Mouse (Mus musculus) lung, embryonic 15.5 days (tissue): ENCODE results near the gene Mcf2l. TPM values are rescaled to one million over a fixed set of nuclear protein-coding genes. Genes with fewer than 3 reads are reported as not detected.

Source experiments
- ATAC-seq: fragments of 200-750 bp; cut with Nextera tagmentation; 2 replicates; pipeline ENCODE4 v1.8.0; 2017; ENCODE audit warnings: moderate number of reproducible peaks, borderline replicate concordance; ENCODE audit not compliant: low FRiP score, low TSS enrichment; ENCODE audit errors: extremely low read depth
- H3K27ac ChIP-seq: fragments of 300-500 bp; sonication (generic); 2 replicates; pipeline ENCODE4 v1.5.1; 2015; ENCODE audit warnings: moderate library complexity, mild to moderate bottlenecking, inconsistent platforms
- H3K27me3 ChIP-seq: fragments of 300-500 bp; sonication (generic); 2 replicates; pipeline ENCODE4 v1.6.1; 2015; ENCODE audit warnings: inconsistent platforms
- H3K36me3 ChIP-seq: fragments of 300-500 bp; sonication (generic); 2 replicates; pipeline ENCODE4 v1.6.1; 2015; ENCODE audit warnings: inconsistent platforms
- H3K4me1 ChIP-seq: fragments of 300-500 bp; sonication (generic); 2 replicates; pipeline ENCODE4 v1.6.1; 2015; ENCODE audit warnings: inconsistent platforms
- H3K4me2 ChIP-seq: fragments of 300-500 bp; sonication (generic); 2 replicates; pipeline ENCODE4 v1.6.1; 2015; ENCODE audit warnings: inconsistent platforms, mild to moderate bottlenecking, moderate library complexity
- H3K4me3 ChIP-seq: fragments of 300-500 bp; sonication (generic); 2 replicates; pipeline ENCODE4 v1.5.1; 2015; ENCODE audit warnings: mild to moderate bottlenecking, inconsistent platforms
- H3K9ac ChIP-seq: fragments of 300-500 bp; sonication (generic); 2 replicates; pipeline ENCODE4 v1.6.1; 2015; ENCODE audit warnings: inconsistent platforms
- H3K9me3 ChIP-seq: fragments of 300-500 bp; sonication (generic); 2 replicates; pipeline ENCODE4 v1.6.1; 2016; ENCODE audit warnings: inconsistent platforms
- WGBS: fragments of 180-500 bp; shearing (Covaris S2); methylation state at CpG from one replicate; pipeline ENCODE4 v1.1.7; 2015; 5-methylcytosine and 5-hydroxymethylcytosine counted together
- polyA plus RNA-seq: library from polyadenylated mRNA; unstranded; fragments of >200 nt; fragmentation: Nextera tagmentation; extraction: Ambion mirVana; gene quantifications from 2 replicates; pipeline ENCODE4 v1.2.1, GENCODE M21; 2015

The Mcf2l gene
- polyA plus RNA-seq, 1 experiment from 2014 or later, result 12.0 TPM

DNA sequence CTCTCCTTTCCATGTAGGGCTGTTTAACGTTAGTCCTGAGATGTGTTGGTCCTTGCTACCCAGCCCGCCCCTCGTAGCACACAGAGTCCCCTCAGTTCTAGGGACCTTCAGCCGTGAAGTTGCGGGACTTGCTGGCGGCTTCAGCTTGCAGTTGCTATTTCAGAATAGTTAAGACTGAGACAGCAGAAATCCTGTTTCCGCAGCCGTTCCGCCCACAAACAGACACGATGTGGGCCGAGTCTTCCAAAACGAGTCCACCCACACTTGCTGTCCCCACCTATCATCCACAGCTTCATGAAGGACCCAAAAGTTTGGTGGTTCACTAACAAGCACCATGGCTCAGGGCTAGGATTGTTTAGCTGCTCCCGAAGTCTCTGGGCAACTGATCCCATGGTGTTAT, 111.7 kb downstream of the Mcf2l start:
- H3K36me3 ChIP-seq, result no peaks in the 10 kb centered on the region
- no peak overlapping the region for H3K4me3 ChIP-seq
- no peak for ATAC-seq
- H3K4me1 ChIP-seq, result no peaks in the 10 kb centered on the region
- H3K27ac ChIP-seq, result no peak overlapping the region
- WGBS, result 85% methylated on average over 13 of the region's 13 CpGs
- no peak overlapping the region for H3K9ac ChIP-seq
- no peaks in the 10 kb centered on the region for H3K9me3 ChIP-seq
- H3K4me2 ChIP-seq, result no peak overlapping the region
- H3K27me3 ChIP-seq, result no peaks in the 10 kb centered on the region

DNA sequence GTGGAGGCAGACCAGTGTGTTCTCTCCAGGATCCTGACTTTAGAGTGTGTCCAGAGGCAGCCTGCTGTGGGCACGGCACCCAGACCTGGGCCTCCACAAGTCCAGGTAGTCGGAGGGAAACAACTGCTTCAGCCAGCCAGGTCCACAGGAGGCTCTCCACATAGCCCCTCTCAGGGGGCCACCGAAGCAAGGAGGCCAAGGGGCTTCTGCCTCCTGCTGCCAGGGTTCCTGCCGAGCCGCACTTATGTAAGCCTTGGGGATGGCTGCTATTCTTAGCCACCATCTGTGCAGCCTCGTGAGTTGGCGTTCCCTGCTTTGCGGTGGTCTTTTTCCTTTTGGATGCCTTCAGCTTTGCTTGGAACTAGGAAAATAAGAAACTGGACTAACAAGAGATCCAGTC, 114.0 kb downstream of the Mcf2l start:
- Histone ChIP-seq H3K9me3 (no peaks in the 10 kb centered on the region), H3K4me1 (no peaks in the 10 kb centered on the region), H3K4me3 (no peak overlapping the region), H3K9ac (no peak overlapping the region), H3K27ac (no peak overlapping the region), H3K36me3 (no peaks in the 10 kb centered on the region), H3K27me3 (no peaks in the 10 kb centered on the region), H3K4me2 (no peak overlapping the region)
- ATAC-seq, result no peak
- 83% methylated on average over 8 of the region's 8 CpGs for WGBS

DNA sequence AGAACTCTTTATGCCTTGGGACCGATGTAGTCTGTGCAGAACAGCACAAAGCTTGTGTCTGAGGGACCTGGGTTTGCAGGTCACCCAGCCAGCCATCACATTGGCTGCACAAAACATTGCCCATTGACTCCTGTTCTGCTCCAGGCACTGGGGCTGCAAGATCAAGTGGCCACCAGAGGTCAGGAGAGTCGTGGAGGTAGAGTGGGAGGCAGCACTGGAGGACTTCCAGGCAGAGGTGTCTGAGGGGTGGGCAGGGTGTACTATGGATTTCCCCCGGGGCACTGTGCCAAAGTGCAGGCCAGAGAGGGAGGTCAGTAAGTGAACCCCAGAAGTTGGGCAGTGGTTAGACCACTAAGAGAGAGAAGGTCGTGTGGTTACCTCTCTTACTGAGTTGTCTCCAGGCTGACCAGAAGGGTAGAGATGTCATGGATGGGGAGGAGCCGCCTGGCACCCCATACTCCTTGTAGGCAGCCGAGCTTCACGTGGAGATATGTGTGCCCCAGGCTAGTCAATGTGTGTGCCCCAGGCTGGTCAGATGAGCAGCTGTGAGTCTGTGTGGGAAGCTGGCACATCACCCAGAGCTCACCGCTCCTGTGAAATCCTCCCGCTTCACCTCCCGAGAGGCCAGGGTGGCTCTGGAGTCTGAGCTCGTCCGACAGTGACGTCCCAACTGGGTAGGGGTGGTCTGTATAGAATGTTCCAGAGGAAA, 115.3 kb downstream of the Mcf2l start:
- Histone ChIP-seq H3K27ac (no peak overlapping the region), H3K36me3 (no peaks in the 10 kb centered on the region), H3K4me1 (no peaks in the 10 kb centered on the region), H3K27me3 (no peaks in the 10 kb centered on the region), H3K4me3 (no peak overlapping the region), H3K9me3 (no peaks in the 10 kb centered on the region), H3K4me2 (no peak overlapping the region), H3K9ac (no peak overlapping the region)
- 76% methylated on average over 13 of the region's 13 CpGs for WGBS
- ATAC-seq, result no peak

DNA sequence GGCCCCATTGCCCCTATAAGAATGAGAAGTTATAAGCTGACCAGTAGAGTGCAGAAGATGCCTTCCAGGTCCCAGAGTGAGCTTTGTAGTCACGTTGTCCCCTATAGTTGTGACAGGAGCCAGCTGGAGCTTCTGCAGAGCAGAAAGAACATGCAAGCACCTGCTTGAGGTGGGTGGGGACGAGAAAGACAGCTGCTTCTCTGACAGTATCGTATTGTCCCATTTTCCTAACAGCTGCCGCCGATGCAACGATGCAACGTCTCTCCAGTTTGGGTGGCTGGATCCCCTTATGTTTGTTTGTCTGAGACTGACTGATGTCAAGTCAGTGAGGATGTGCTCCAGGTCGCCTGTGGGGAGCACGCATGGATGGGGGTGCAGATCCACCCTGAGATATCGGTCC, 117.8 kb downstream of the Mcf2l start:
- H3K27me3 ChIP-seq, result no peaks in the 10 kb centered on the region
- 67% methylated on average over 10 of the region's 10 CpGs for WGBS
- H3K9me3 ChIP-seq, result no peaks in the 10 kb centered on the region
- no peak for ATAC-seq
- H3K36me3 ChIP-seq, result no peaks in the 10 kb centered on the region
- no peak overlapping the region for H3K4me2 ChIP-seq
- no peaks in the 10 kb centered on the region for H3K4me1 ChIP-seq
- no peak overlapping the region for H3K4me3 ChIP-seq
- H3K27ac ChIP-seq, result no peak overlapping the region
- H3K9ac ChIP-seq, result no peak overlapping the region

DNA sequence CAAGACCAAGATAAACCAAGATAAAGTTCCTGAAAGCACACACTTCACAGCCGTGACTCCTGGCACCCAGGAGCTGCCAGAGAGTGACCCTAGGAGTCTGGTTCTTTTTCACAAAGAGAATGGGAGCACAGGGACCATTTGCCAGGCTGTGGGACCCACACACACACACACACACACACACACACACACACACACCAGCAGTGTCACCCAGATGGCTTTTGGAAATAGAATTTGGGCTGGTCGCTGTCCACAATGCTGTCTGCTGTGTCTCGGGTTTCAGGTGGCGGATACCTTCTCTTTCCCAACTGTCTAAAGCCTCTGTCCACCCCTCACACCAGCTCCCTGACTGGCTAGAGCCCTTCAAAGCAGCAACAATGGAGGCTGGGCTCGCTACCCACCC, 120.9 kb downstream of the Mcf2l start:
- Histone ChIP-seq H3K9me3 (no peaks in the 10 kb centered on the region), H3K9ac (no peak overlapping the region), H3K4me3 (no peak overlapping the region), H3K27me3 (no peaks in the 10 kb centered on the region), H3K4me2 (no peak overlapping the region), H3K4me1 (peaks cover 14% of the 10 kb centered on the region), H3K36me3 (no peaks in the 10 kb centered on the region), H3K27ac (no peak overlapping the region)
- WGBS, result 77% methylated on average over 5 of the region's 5 CpGs
- no peak for ATAC-seq

DNA sequence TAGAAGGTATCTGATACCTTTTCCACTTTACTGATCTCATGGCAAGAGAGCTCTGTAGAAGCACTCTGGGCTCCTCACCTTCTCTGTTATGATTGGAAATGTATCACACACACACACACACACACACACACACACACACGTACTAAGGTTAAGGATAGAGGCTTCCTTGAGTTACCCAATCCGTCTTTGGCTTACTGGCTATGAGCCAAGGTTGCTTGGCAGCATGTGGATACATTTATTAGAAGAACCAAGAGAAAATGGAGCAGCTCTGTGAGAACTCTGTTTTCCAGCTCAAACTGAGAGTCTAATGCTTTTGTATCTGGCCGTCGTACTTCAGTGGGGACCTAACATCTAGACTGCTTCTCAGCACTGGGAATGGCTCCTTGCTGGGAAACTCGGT, 121.9 kb downstream of the Mcf2l start:
- peaks cover 14% of the 10 kb centered on the region for H3K4me1 ChIP-seq
- H3K4me3 ChIP-seq, result no peak overlapping the region
- no peak overlapping the region for H3K4me2 ChIP-seq
- H3K27ac ChIP-seq, result no peak overlapping the region
- ATAC-seq, result no peak
- no peak overlapping the region for H3K9ac ChIP-seq
- WGBS, result 44% methylated on average over 5 of the region's 5 CpGs
- H3K27me3 ChIP-seq, result no peaks in the 10 kb centered on the region
- H3K36me3 ChIP-seq, result no peaks in the 10 kb centered on the region
- H3K9me3 ChIP-seq, result no peaks in the 10 kb centered on the region

DNA sequence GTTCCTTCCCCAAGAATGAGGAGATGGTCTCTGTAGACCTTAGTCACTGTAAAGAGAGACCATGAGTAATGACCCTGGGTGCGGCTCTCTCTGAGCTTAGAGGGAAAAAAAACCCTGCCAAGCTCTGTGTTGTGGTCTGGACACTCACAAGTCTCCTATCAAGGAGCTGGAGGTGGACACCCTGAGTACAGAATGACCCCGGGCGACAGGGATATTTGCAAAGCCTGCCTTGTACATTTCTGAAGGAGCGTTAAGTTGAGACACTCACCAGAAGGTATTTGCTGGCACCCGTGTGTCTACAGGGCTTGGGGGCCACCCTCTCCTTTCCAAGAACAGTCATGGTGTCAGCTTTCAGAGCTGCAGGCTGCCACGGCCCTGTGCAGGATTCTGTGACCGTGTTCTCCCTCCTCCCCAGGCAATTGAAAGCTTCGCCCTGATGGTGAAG, 123.2 kb downstream of the Mcf2l start:
- WGBS, result 22% methylated on average over 8 of the region's 8 CpGs

DNA sequence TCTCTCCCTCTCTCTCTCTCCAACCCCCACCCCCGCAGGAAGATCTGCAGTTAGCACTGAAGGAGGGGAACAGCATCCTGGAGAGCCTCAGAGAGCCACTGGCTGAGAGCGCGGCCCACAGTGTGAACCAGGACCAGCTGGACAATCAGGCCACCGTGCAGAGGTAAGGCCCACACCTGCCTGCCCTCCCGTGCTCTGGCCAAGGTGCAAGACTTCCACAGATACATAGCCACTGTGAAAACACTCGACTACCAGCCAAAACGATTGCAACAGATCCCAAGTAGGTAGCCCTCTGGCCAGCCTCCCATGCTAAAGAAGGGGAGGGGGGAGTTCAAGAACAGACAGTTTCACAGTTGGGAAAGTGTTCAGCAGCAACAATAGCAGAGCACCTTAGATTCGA, 124.7 kb downstream of the Mcf2l start:
- Histone ChIP-seq H3K4me1 (peaks cover 14% of the 10 kb centered on the region), H3K27ac (no peak overlapping the region), H3K36me3 (no peaks in the 10 kb centered on the region), H3K27me3 (no peaks in the 10 kb centered on the region), H3K4me3 (no peak overlapping the region), H3K9ac (no peak overlapping the region), H3K9me3 (no peaks in the 10 kb centered on the region), H3K4me2 (no peak overlapping the region)
- ATAC-seq, result no peak
- 62% methylated on average over 7 of the region's 8 CpGs for WGBS

More for the DNA sequence above, 123.2 kb downstream of the Mcf2l start:
- peak; percentile 46; the same call in 1 of the 2 replicates for ATAC-seq
- Histone ChIP-seq H3K27me3 (no peaks in the 10 kb centered on the region), H3K9ac (no peak overlapping the region), H3K27ac (peak overlapping the region; percentile 24; the same call in 1 of the 2 replicates), H3K4me3 (no peak overlapping the region), H3K36me3 (no peaks in the 10 kb centered on the region), H3K4me1 (peaks cover 14% of the 10 kb centered on the region), H3K4me2 (no peak overlapping the region), H3K9me3 (no peaks in the 10 kb centered on the region)

DNA sequence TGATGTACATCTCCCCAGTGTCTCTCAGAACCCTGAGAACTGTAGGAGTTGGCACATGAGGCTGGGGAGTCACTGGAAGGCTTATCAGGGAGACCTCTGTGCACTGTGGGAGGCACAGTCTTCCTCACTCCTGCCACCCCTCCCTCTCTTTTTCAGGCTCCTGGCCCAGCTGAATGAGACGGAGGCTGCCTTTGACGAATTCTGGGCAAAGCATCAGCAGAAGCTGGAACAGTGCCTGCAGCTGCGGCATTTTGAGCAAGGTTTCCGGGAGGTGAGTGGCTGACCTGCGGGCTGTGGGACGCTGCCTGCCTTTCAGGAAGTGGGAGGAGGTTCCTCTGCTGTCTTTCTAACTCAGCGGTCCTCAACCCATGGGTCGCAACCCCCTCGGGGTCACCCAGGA, 126.2 kb downstream of the Mcf2l start:
- 58% methylated on average over 9 of the region's 9 CpGs for WGBS
- Histone ChIP-seq H3K27me3 (no peaks in the 10 kb centered on the region), H3K4me1 (peaks cover 14% of the 10 kb centered on the region), H3K36me3 (no peaks in the 10 kb centered on the region), H3K9me3 (no peaks in the 10 kb centered on the region), H3K9ac (no peak overlapping the region), H3K4me3 (no peak overlapping the region), H3K4me2 (no peak overlapping the region), H3K27ac (no peak overlapping the region)
- ATAC-seq, result no peak

DNA sequence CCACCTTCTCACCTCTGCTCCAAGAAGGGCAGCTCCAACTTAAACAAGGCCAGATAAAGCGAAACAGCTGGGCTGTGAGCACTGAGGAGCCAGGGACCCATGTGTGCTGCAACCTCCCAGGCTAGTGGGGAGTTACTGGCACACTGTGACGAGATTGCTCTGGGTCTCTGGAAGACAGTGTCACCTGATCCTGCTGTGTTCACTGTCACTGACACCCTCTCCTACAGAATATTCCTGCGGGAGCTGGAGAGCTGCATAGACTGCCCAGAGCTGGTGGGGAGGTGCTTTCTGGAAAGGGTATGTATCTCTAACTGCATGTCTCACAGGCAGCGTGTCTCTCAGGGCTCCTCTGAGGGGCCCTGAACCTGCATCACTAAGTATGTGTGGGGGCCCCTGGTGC, 133.9 kb downstream of the Mcf2l start:
- no peak overlapping the region for H3K4me2 ChIP-seq
- no peak overlapping the region for H3K9ac ChIP-seq
- H3K36me3 ChIP-seq, result peaks cover 16% of the 10 kb centered on the region
- no peak overlapping the region for H3K4me3 ChIP-seq
- no peaks in the 10 kb centered on the region for H3K4me1 ChIP-seq
- no peaks in the 10 kb centered on the region for H3K9me3 ChIP-seq
- no peak overlapping the region for H3K27ac ChIP-seq
- no peaks in the 10 kb centered on the region for H3K27me3 ChIP-seq
- ATAC-seq, result no peak
- WGBS, result 58% methylated on average over 4 of the region's 4 CpGs

DNA sequence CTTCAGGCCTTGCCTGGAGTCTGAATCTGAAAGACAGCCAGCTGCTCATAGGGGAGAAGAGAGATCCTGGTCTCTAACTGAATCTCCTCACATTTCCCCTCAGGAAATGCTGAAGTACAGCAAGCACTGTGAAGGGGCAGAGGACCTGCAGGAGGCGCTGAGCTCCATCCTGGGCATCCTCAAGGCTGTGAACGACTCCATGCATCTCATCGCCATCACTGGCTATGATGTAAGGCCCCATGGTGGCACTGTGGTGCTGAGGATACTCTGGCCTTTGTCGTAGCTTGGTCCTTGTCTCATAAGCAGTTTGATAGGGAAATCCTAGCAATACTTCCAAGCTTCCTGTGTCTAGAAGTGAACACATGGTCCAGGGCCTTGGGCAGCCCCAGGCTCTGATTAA, 136.7 kb downstream of the Mcf2l start:
- Histone ChIP-seq H3K27ac (no peak overlapping the region), H3K36me3 (peaks cover 16% of the 10 kb centered on the region), H3K9ac (no peak overlapping the region), H3K4me1 (no peaks in the 10 kb centered on the region), H3K9me3 (no peaks in the 10 kb centered on the region), H3K4me2 (no peak overlapping the region), H3K4me3 (no peak overlapping the region), H3K27me3 (no peaks in the 10 kb centered on the region)
- no peak for ATAC-seq
- whole genome bisulfite sequencing, result 53% methylated on average over 4 of the region's 4 CpGs

DNA sequence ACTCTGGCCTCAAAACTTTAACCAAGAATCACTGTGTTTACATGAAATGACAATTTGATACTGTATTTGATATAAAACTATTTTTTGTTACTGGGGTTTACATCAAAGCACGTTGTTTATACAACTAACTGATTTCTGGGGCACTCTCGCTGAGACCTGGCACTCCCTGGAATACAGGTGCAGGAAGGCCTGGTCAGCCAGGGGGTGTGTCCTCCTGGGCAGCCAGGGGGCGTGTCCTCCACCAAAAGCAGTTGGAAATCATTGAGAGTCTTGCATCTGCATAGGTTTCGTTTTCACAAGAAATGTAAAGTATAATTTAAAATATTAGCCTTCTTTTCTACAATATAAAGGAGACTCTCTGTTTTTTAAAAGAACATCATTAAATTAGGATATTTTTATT, 146.0 kb downstream of the Mcf2l start:
- no peaks in the 10 kb centered on the region for H3K36me3 ChIP-seq
- no peaks in the 10 kb centered on the region for H3K9me3 ChIP-seq
- H3K4me2 ChIP-seq, result no peak overlapping the region
- H3K27me3 ChIP-seq, result no peaks in the 10 kb centered on the region
- no peak for ATAC-seq
- no peaks in the 10 kb centered on the region for H3K4me1 ChIP-seq
- no peak overlapping the region for H3K4me3 ChIP-seq
- 53% methylated on average over 4 of the region's 4 CpGs for WGBS
- H3K9ac ChIP-seq, result no peak overlapping the region
- H3K27ac ChIP-seq, result no peak overlapping the region

DNA sequence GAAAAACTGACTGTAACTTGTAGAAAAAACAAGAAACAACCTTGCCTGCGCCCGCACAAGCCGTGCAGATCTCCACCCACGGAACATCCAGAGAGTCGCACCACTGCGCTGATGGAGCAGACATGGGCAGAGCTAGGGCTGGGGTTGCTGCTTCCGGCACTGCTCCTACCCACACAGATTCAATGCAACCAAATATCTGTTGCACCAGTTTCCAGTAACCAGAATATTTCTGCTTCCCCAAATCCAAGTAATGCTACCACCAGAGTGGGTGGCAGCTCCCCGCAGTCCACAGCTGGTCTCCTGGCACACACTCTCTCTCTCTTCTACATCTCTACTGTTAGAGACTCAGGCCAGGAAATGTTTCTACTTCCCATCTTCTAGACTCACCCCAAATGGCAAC, 148.2 kb downstream of the Mcf2l start:
- Histone ChIP-seq H3K4me1 (no peaks in the 10 kb centered on the region), H3K27me3 (no peaks in the 10 kb centered on the region), H3K4me3 (no peak overlapping the region), H3K36me3 (no peaks in the 10 kb centered on the region), H3K9me3 (no peaks in the 10 kb centered on the region), H3K4me2 (no peak overlapping the region), H3K9ac (no peak overlapping the region), H3K27ac (no peak overlapping the region)
- ATAC-seq, result no peak
- 91% methylated on average over 8 of the region's 8 CpGs for WGBS
